ENCODE assay signal across 24 mouse cellular contexts in the genomic region with DNA sequence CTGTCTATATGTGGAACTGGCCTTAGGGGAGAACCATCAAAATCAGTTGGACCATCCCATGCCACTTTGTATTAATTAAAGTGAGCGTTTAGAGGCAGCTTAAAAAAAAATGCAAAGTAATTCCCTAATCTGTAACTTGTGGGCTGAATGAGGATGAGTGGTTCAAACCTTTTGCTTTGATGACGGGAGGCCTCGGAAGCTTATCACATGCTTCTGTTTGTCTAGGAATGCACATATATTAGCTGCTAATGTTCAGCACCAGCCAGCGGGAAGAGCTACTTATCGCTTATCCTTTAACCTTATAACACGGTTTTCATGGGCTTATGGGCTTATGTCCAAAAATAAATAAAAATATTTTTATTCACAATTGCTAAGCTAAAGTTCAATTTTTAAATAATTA. TPM values are rescaled to one million over a fixed set of nuclear protein-coding genes. Genes with fewer than 3 reads are reported as not detected.
"Had no signal": no experiment of that assay in that cellular context is flagged by ENCODE, and none has a peak within 500 bp of the region (broad histone marks: within the 10 kb centered on the region; RNA-seq: fewer than 3 reads in every experiment).

No protein-coding gene starts in this region.

- H3K27ac ChIP-seq: liver, embryonic 13.5 days; liver, embryonic 15.5 days; lung, embryonic 15.5 days; neural tube, embryonic 13.5 days; neural tube, embryonic 15.5 days; stomach, embryonic 15.5 days; stomach, postnatal 0 days had no signal

- H3K4me3 ChIP-seq: liver, embryonic 13.5 days; liver, embryonic 15.5 days; lung, embryonic 15.5 days; myocyte; neural tube, embryonic 13.5 days; neural tube, embryonic 15.5 days; stomach, embryonic 15.5 days had no signal

- ATAC-seq: liver, postnatal 0 days; lung, postnatal 0 days had no signal

- H3K4me2 ChIP-seq: liver, embryonic 11.5 days; liver, embryonic 13.5 days; liver, embryonic 15.5 days; lung, embryonic 15.5 days; neural tube, embryonic 13.5 days; neural tube, embryonic 15.5 days; stomach, embryonic 15.5 days had no signal

- H3K4me1 ChIP-seq: liver, embryonic 13.5 days; liver, embryonic 15.5 days; lung, embryonic 15.5 days; neural tube, embryonic 13.5 days; neural tube, embryonic 15.5 days; stomach, embryonic 15.5 days had no signal

- H3K9ac ChIP-seq: liver, embryonic 13.5 days; liver, embryonic 15.5 days; liver, postnatal 0 days; lung, embryonic 15.5 days; neural tube, embryonic 13.5 days; neural tube, embryonic 15.5 days; stomach, embryonic 15.5 days had no signal

- H3K36me3 ChIP-seq: liver, embryonic 13.5 days; liver, embryonic 15.5 days; lung, embryonic 15.5 days; neural tube, embryonic 13.5 days; neural tube, embryonic 15.5 days; stomach, embryonic 15.5 days had no signal

- DNase-seq: liver; liver, embryonic 13.5 days; liver, postnatal 0 days; lung, adult 2 months; lung, postnatal 14 days; lung, postnatal 36 days; right cerebral cortex, postnatal 14 days; thymus, adult 2 months; thymus, postnatal 25 days; thymus, postnatal 4 days had no signal

- H3K9me3 ChIP-seq: liver, embryonic 13.5 days; liver, embryonic 15.5 days; lung, embryonic 15.5 days; neural tube, embryonic 13.5 days; neural tube, embryonic 15.5 days; stomach, embryonic 15.5 days had no signal

- H3K27me3 ChIP-seq: liver, embryonic 13.5 days; liver, embryonic 15.5 days; lung, embryonic 15.5 days; neural tube, embryonic 13.5 days; neural tube, embryonic 15.5 days; stomach, embryonic 15.5 days had no signal

RNA-seq across cellular contexts. Expression of a gene that starts 15.6 kb away (rescaled TPM):
- total RNA-seq: megakaryocyte, adult 5-6 weeks; megakaryocyte-erythroid progenitor cell, adult 5-6 weeks had no signal
- polyA plus RNA-seq: liver, embryonic 11.5 days; liver, embryonic 13.5 days; liver, embryonic 15.5 days; liver, postnatal 0 days; spleen, adult 2 months; testis, adult 2 months; thymus, adult 2 months; urinary bladder, adult 2 months had no signal

RNA-seq across cellular contexts. Expression of a gene that starts 16.5 kb away (rescaled TPM):
- total RNA-seq: megakaryocyte-erythroid progenitor cell, adult 5-6 weeks had no signal
- polyA plus RNA-seq: liver, embryonic 15.5 days; liver, postnatal 0 days; myocyte; spleen, adult 2 months; thymus, adult 2 months had no signal
